Mouse (Mus musculus): Measurements from ENCODE around the gene Nasp. TPM values are rescaled to one million over a fixed set of nuclear protein-coding genes. Genes with fewer than 3 reads are reported as not detected.
"Not testable (repeated sequence)": the region's sequence is repeated elsewhere in the genome, so short reads cannot be mapped to it uniquely, and the experiment has no call there.

The Nasp gene
- polyA plus RNA-seq (2017; shearing (Covaris generic)) = 10 to 100 TPM; 62.2 to 66.1 TPM

DNA sequence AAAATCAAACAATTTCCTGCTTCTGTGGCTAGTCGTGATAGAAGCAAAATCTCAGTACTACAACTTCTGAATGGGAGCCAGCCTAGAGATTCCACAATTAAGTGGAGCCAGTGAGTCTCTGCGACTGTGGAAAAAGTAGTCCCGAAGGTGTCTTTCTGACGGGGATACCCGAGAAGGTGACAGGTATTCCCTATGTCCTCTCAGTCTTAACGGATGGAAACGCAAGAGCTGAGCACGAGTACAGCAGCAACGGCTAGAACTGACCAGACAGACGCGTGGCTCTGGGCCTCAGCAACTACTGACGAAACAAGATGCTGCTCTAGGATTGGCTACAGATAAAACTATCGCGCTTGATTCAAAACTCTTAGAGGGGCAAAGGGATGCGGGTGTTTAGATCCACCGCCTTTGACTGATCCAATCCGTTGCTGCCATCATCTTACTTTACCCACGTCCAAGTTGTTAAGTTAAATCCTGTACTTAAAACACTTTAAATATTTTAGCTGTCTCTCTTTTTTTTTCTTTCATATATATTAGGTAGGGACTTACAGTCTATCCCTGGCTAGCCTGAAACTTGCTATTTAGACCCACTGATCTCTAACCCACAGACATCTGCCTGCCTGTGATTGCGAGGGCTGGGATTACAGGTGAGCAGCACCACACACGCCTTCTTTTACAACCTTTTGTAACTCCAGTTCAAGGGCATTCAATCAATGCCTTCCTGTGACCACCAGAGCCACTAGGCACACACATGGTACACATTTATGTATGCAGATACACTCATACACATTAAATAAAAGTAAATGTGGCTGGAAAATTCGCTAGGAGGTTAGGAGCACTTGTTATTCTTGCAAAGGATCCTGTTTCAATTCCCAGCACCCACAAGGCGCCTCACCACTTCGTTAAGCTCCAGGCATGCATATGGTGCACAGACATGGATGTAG lies at the start of gene Nasp:
TSS of gene Nasp (minus strand) at position 220 of the 941 bp plus-strand sequence.
- ATAC-seq = peak; percentile 84

DNA sequence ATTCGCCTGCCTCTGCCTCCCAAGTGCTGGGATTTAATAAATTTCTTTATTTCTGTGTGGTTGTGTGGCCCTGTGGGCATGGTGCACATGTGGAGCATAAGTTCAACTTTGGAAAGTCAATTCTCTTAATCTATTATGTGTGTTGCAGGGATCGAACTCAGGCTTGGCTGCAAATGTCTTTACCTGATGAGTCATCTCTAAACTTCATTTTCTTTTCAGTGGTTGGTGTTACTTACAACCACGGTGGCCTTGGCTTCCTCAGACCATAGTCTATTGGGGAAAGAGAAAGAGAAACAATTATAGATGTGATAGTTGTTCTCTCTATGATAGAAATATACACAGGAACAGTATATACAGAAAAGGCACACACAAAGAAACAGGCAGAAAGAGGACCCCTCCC lies 48.3 kb upstream of the Nasp start:
- no peak for ATAC-seq

DNA sequence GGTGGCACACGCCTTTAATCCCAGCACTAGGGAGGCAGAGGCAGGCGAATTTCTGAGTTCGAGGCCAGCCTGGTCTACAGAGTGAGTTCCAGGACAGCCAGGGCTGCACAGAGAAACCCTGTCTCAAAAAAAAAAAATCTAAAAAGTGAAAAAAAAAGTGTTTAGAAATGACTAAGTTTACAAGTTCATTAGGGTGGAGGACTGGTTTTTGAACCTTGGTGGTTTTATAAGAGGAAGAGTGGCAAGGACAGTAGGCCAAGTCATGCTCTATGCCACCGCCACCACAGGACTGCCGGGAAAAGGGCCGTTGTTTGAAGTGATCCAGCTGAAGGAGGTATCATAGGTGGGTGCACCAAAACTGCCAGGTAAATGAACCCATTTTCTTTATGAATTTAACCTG lies 47.0 kb upstream of the Nasp start:
- ATAC-seq = not testable (repeated sequence)

DNA sequence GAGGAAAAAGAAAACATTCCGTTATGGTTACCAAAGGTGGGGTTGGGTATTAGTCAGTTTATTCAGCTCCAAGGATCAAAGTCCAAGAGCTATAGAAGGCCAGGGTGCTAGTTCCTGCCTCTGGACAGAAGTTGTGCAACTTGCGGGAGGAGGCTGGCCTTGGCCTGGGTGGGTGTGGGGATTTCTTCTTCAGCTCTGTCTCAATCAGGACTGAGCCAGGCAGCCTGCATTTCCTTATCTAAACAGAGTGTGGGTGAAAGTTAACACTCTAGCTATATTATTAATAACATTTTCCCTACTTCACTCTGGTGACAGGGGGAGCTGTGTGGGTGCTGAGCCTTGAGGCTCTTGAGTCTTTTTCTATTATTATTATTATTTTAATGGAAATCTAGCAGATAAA lies 45.0 kb upstream of the Nasp start:
- no peak for ATAC-seq

DNA sequence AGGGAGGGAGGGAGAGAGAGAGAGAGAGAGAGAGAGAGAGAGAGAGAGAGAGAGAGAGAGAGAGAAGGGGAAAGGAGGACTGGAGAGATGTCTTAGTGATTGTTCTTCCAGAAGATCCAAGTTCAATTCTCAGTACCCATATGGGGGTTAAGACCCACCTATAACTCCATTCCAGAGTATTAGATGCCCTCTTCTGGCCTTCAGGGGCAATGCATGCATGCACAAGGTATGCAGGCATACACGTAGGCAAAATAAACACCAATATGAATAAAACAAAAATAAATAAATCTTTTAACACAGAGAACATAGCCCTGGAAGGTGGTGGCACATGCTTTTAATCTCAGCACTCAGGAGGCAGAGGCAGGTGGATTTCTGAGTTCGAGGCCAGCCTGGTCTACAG lies 41.5 kb upstream of the Nasp start:
- ATAC-seq = no peak

DNA sequence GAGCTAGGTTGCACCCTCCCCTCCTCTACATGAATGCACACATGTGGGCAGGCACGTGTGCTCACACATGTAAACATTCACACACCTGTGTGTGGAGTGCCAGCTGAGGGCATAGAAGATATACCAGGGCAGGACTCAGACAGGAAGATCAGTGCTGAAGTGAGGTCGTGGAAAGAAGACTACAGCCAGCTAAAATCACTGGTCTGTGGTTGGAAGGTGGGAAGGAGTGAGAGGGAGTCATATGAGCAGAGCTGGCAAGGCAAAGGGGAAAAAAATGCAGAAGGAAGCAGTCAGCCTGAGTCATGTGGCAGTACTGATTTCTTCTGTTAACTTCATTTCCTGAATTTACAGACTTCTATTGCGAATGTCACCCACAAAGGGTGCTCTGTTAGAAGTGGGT lies 40.4 kb upstream of the Nasp start:
- no peak for ATAC-seq

DNA sequence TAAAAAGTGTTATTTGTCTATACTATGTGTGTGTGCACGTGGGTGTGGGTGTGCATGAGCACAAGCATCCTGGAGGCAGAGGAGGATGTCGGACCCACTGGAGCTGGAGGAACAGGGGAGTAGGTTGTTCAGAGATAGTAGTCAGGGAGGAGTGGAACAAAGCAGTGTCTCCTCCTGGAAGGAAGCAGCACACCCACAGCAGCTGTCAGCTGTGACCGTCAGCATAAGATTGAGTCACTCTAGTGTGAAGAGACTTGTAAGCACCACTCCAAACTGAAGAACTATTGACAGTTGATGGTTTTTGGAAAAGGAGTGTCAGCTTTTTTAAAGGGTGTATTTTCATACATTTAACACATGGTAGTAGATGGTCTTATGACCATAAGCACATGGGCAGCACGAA lies 38.9 kb upstream of the Nasp start:
- ATAC-seq = no peak

DNA sequence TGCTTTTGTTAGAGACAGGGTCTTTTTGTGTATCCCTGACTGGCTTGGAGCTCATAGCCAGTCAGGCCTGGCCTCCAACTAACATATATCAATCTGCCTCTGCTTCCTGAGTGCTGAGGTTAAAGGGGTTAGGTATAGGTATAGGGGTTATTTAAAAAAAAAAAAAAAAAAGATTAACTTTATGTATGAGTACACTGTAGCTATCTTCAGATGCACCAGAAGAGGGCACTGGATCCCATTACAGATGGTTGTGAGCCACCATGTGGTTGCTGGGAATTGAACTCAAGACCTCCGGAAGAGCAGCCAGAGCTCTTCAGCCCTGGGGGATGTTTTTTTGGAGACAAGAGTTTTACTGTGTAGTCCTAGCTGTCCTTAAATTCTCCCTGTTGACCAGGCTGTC lies 34.3 kb upstream of the Nasp start:
- no peak for ATAC-seq

DNA sequence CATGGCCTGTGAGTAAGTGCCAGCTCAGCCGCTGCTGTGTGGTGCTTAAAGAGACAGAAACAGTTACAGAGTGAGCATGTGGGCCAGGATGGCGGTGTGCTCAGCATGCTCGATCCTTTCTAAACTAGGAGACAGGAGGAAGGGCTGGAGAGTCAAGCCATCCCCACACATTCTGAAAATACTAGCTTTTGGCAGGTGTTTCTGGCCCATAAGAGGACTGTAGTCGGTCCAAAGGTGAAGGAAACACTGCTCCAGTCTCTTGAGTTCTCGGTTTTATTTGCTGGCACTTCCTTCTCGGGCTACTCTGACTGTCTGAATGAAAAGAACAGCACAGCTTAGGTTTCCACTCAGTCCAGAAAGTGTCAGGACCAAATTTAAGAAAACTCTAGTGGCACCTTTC lies 33.1 kb upstream of the Nasp start:
- no peak for ATAC-seq

DNA sequence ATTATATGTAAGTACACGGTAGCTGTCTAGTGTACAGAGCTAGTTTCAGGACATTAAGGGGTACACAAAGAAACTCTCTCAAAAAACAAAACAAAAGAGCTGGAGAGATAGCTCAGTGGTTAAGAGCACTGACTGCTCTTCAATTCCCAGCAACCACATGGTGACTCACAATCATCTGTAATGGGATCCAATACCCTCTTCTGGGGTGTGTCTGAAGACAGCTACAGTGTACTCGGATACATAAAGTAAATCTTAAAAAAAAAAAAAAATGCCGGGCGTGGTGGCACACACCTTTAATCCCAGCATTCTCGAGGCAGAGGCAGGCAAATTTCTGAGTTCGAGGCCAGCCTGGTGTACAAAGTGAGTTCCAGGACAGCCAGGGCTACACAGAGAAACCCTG lies 32.2 kb upstream of the Nasp start:
- ATAC-seq = not testable (repeated sequence)

DNA sequence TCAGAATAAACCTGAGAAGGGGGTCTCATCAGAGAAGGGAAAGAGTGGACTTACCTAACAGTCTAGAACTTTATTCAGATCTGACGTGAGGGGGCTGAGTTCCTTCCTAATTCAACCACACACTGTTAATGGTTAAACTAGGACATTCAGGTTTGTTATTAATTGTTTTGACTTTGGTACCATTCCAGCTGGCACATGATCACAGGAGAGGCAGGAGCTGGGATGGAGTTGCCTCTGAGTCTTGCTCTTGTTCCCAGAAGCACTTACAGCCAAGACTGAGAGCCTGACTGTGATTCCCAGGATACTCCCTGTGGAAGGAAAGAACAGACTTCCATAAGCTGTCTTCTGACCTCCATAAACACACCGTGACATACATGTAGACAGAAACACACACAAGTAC lies 31.7 kb upstream of the Nasp start:
- ATAC-seq = no peak

DNA sequence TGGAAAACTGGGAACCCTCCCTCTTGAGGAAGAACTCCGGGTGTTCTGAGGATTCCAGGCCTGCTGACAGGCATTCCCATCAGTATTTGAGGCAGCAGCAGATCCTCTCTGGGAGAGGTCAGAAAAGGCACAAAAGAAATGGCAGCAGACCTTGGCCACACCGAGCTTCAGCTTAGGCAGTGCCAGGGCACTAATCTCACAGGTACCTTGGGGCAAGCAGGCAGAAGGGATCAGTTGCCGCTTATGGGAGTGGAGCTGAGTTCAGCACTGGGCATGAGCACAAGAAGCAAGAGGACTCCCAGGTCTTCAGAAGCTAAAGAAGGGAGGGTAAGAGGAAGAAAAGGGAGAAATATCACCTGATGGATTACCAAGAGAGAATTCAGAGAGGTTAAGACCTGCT lies 30.2 kb upstream of the Nasp start:
- no peak for ATAC-seq

DNA sequence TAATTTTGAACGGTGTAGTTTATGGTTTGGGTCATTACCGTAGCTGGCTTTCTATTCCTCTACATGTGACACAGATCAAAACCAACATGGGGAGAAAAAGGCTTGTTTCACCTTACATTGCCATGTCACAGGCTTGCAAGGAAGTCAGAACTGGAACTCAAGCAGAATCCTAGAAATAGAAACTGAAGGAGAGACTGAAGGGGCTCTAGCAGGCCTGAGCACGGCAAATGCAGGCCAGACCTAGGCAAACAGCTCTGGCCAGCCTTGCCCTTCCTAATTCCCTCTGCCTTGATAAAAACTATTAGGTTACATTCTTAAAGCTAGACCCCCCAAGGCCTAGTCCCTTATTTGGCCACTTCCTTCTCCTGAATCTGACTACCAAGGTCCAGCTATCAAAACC lies 27.9 kb upstream of the Nasp start:
- ATAC-seq = no peak

DNA sequence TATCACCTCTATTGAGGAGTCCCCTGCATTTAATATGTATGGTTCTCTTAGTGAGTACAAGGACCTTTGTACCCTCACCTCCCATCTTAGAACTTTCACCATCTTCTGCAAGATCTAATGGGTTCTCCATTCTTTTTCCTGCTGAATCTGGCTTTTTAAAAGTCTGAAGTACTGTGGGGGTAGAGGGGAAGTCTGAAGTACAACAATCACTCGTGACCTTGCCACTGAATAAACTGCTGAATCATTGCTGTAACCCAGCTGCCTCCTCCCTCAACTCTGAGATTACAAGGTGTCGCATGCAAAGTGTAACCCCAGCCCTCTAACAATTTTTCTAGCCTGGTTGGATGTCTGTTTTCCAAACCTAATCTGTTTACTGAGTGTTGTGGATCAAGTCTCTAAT lies 27.4 kb upstream of the Nasp start:
- ATAC-seq = no peak

DNA sequence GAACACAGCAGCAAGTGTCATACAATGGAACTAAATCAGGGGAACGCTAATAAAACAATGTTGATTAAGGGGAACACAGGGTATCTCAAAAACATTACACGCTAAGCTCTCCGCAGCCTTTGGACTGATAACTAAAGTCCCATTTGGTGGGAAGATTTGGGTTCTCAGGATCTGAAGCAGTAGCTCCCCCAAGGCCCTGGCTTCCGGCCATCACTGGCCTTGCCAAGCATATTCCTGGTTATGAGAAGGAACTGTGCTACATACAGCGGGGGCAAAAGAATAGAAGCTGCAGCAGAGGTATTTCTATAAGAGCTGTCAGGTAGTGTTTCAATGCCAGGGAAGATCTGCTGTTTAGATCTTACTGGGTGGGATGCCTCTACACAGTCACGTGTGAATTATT lies 25.5 kb upstream of the Nasp start:
- ATAC-seq = no peak

DNA sequence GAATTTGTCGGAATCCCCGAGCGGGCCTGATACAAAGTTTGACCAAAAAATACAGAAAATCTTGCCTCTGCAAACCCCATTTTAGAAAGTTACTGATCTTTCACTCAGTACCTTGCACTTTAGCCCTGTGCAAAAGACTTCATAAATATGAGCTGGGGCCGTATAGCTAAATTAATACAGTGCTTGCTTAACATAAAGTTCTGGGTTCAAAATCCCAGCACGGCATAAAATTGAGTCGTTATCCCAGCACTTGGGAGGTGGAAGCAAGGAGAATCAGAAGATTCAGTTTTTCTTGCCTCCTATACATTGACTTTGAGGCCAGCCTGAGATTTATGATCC lies 24.0 kb upstream of the Nasp start:
- peak; percentile 34 for ATAC-seq

DNA sequence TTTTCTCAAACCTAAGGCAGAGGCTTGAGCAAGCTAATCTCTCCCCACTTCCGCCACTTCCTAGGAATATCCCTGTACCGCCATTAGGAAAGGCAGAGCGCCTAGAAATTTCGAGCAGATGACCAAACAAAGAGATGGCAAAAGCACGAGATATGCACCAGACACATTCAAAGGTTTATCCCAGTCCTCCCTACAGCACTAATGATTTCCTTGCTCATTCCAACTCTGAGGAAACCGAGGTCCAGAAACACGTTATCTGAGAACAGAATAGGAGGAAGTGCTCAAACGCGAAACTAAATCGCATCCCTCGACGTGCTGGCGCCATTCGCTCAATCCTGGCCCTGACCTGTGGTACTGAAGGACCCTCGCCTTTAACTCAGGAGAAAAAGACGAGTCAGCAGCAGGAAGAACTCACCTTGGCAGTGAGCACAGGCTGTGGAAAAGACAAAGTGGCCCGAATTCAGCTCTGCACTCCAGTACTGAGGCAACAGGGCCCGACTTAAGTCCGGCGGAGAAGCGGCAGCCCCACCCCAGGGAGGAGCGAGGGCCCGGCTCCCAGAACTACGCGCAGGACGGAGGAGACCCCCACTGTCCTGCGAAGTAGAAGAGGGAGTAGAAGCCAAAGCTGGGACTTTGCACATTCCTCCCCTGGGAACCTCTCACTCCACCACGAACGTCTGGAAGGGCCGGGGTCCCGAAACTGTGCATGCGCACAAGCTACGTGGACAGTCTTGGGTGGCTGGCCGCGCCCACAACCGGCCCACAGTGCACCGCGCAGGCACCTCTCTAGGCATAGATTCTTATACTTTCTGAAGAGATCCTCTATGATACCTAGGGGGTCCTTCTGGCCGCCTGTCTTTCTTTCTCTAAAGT lies 23.4 kb upstream of the Nasp start, which contains the start of gene Akr1a1:
TSS of gene Akr1a1 (minus strand) at position 757 of the 873 bp plus-strand sequence.
- ATAC-seq = peak; percentile 91

DNA sequence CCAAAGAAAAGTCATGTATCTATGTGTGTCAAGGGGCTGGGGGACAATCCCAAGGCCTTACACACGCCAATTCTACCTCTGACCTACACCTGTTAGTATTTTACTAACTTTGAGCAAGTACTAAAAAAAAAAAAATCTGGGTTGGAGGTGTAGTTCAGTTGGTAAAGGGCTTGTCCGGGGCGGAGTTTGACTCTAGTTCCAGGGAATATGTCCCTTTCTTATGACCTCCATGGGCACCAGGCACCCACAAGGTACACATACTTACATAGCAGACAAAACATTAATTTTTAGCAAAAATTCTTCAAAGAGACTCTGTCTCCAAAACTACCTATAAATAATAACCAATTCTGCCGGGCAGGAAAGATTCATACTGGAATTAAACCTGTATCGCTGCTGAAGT lies 22.6 kb upstream of the Nasp start:
- ATAC-seq = no peak

DNA sequence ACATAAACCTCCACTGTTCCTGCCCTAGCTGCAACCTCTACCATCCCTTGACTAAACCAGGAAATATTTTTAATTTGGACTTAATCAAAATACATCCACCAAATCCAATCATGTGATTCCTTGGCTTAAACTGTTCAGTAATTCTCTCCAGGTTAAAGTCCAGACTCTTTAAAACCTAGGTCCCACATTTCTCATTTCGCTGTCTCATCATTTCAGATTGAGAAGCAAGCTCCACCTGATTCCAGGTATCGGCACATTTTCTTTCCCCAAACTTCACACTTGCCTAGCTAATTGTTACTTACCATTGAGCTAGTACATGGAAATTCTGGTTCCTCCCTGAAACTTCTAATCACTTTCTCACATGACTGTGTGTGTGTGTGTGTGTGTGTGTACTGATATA lies 21.7 kb upstream of the Nasp start:
- no peak for ATAC-seq

DNA sequence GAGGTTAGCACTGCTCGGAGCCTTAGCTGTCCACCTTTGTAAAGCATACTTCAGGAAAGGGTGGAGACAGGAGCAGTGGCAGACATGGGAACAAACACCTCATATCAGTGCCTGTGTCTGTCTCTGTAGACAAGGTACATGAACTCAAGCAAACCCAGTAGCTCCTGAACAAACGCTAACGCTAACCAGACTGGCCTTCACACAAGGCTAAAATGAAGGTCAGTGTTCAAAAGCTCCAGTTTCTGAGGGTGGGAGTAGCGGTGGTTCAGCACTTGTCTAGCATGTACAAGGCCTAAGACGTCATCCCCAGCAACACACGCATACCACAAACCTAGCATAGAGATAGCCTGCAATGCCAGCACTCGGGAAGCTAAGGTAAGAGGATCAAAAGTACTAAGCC lies 17.9 kb upstream of the Nasp start:
- ATAC-seq = no peak

DNA sequence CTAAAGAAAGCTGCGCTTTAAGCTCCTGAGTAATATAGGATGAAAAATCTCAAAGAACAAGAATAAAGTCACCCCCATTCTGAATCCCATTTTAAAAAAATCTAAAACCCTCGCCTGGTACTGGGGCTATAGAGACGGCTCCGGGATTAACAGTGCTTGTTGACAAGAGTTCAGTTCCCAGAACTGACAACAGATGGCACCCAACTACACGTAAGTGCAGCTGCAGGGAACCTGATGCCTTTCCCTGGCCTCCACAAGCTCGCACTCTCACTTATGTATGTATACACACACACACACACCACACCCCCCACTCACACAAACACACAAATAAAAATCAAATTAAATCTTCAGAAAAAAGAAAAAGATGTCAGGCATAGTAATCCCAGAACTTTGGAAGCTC lies 16.6 kb upstream of the Nasp start:
- ATAC-seq = peak; percentile 36

DNA sequence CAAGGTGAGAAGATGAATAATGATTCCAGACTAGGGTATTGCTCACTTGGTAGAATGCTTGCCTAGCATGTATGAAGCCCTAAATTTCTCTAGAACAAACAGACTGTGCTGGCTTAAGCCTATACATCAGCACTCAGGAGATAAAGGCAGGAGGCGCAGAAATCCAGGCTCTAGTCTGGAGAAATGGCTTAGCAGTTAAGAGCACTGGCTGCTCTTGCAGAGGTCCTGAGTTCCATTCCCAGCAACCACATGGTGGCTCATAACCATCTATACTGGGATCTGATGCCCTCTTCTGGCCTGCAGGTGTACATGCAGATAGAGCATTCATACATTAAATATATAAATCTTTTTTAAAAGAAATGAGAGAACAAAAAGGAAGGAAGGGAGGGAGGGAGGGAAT lies 14.3 kb upstream of the Nasp start:
- ATAC-seq = no peak

DNA sequence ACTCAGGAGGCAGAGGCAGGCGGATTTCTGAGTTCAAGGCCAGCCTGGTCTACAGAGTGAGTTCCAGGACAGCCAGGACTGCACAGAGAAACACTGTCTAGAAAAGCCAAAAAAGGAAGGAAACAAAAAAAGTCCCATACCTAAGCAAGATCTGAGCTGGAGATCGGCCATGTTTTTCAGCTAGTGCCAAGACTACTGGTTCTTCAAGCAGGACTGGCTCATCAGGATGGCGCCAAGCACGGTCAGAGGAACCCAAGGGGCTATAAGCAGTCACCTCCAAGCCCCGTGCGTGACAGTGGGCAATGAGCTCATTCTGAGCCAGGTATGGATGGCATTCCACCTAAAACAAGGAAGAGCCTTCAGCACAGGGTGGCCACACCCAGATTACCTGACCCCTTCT lies 11.1 kb upstream of the Nasp start:
- ATAC-seq = no peak

DNA sequence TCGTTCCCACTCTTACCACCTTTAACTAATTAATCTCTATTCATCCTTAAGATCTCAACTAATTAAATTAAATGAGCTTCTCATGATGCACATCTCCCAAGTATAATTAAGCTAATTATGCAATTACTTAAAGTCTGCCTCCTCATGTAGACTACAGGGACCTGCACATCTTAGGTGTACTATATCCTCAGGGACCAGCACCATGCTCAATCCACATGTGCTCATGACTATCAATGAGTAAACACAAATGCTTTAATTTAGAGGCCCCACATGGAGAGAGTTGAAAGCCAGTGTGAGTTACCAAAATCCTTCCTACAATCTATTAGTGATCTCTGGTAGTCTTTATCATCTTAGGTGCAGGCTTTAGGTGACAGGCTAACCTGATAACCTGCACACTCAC lies 7.5 kb upstream of the Nasp start:
- ATAC-seq = no peak

Measured in activated CD4-positive, CD25-positive, alpha-beta regulatory T cell, adult 4 months (primary cell).